Mouse (Mus musculus) cerebellum, adult 8-10 months (tissue): ENCODE measurements around the gene Setd5.

Experiments used
- DNase-seq: peaks from one replicate; pipeline ENCODE4 v3.0.0; 2022

The Setd5 gene

DNA sequence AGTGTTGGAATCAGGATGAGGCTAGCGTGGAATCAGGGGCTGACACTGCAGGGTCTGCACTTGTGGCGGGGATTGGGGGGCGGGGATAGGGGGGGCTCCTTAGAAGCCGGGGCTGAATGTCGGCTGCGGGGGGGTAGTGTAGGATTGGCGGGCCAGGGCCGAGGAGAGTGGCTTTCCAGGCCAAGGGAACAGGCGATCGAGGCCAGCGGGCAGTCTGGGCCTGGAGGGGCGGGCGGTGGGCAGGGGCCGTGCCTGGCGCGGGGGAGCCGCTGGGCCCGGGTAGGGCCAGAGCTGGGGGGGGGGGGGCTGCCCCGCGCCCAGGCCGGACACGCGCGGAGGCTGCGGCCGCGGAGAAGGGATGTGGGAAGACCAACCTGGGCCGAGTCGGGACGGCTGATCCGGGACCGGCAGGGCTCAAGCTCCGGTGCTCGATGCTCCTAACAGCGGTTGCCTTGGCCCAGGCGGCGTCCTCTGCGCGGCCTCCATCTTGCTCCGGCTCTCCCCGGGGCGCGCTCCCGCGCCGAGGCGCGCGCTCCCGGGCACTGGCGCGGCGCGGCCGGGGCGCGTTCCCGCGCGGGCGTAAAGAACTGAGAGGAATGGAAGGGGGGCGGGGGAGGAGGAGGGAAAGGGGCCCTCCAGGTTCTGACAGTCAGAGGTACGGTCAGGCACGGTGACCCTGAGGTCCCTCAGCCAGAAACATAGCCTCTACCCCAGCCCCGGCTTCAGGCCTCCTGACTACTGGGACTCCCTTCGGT lies 117.9 kb downstream of the Setd5 start, which contains the start of gene Lhfpl4:
TSS of gene Lhfpl4 (minus strand) at position 544 of the 755 bp plus-strand sequence.
- peak; percentile 73 for DNase-seq

DNA sequence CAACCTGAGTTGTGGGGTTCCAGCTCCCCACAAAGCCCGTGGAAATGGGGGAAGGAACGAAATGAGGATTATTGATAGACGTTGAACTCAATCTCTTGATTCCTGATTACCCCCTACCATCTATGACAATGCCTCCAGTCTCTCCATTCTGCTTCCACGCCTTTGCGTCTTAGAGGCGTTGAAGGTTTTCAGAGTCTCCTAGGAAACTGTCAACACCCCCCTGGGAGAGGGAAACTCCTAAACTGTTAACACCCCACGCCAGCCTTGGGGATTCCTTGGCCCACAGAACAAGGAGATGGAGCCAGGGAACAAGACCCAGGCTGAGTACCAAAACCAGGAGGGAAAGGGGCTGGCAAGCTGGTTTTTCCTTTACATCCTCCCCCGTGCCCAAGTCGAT lies 118.4 kb downstream of the Setd5 start:
- no peak for DNase-seq
